Mouse (Mus musculus): ENCODE data around the gene Acad9. TPM values are rescaled to one million over a fixed set of nuclear protein-coding genes. Genes with fewer than 3 reads are reported as not detected.

The Acad9 gene
- 97.7 TPM for polyA plus RNA-seq (2017; shearing (Covaris generic))

DNA sequence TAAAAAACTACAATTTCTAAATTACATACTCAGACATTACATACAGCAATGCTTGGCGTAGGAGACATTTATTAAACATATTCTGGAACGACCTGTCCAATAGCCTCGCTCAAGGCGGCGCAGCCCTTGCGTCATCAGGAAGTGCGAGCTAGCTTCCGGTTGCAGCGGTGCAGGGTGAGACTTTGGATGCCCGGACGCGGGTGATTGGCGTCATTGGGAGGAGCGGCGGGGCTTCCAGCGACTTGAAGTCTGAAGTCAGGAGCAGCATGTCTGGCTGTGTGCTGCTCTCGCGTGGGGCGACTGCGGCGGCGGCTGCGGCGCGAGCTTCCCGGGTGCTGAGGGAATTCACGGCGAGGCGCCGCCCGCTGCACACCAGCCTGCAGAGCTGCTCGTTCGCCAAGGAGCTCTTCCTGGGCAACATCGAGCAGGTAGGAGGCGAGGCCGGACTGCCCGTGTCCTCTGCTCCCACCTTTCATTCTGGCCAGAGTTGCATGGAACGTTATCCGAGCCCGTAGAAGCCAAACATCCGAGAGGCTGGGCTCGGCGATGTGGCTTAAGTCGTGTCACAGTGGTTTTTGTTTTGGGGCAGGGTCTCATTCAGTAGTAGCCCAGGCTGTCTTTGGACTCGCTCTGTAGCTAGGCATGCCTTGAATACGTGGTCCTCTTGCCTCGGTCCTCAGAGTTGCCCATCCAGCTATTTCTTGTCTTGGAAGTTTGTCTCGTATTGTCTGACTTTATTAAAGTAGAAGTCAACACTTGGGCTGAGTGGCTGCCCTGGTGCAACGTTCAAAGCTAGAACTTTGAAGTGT is at the start of gene Acad9:
Acad9 (plus strand) TSS at position 137 of the 809 bp plus-strand sequence.

DNA sequence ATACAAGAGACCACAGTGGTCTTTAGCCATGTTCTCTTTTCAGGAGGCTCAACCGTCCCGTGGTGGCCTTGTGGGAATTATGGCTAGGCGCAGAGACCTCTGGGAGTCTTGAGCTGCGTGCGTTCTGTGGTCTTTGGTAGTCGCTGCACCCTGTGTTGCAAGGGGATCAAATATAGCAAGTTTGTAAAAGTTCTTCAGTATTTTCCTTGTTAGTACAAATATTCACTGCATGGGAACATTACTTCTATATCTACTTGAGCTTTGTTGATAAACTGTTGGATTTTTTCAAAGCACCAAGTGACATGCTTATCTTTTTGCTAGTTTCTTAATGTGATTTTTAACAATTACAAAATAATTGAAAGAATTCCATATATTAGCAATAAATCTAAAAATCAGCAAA is 12.3 kb upstream of the Acad9 start, which contains the start of gene Ccdc144b:
Ccdc144b (minus strand) TSS at position 101 of the 400 bp plus-strand sequence.

Other genes starting within 250 kb of the Acad9 start
- 83.1 TPM for gene Dcun1d1, start 128.5 kb upstream of the Acad9 start, polyA plus RNA-seq (2017; shearing (Covaris generic))
- 38.2 TPM for gene Mccc1, start 65.3 kb upstream of the Acad9 start, polyA plus RNA-seq (2017; shearing (Covaris generic))
- not detected for gene Ccdc144b, start 12.4 kb upstream of the Acad9 start, polyA plus RNA-seq (2017; shearing (Covaris generic))
- 8.5 TPM for gene D3Ertd254e, start 85.0 kb downstream of the Acad9 start, polyA plus RNA-seq (2017; shearing (Covaris generic))
- gene Qrfpr, start 156.3 kb downstream of the Acad9 start, polyA plus RNA-seq (2017; shearing (Covaris generic)), result not detected

Data from inflammation-experienced regulatory T-cells, adult 16 weeks (primary cell).